Mouse (Mus musculus) cortical plate, adult 2 months (tissue): ENCODE data around the gene Lmtk3. TPM values are rescaled to one million over a fixed set of nuclear protein-coding genes. Genes with fewer than 3 reads are reported as not detected.
A peak's percentile ranks its signal among the peaks of the same experiment; 100 is the strongest.

Source experiments
- H3K27ac ChIP-seq: fragments of 200-500 bp; 2 replicates; pipeline ENCODE4 v1.5.1; 2012; ENCODE audit warnings: low read length, control low read depth, inconsistent platforms; ENCODE audit not compliant: insufficient read depth
- H3K4me1 ChIP-seq: fragments of 200-500 bp; 2 replicates; pipeline ENCODE4 v1.6.1; 2011; ENCODE audit warnings: low read length; ENCODE audit not compliant: control insufficient read depth, insufficient read depth
- H3K4me3 ChIP-seq: fragments of 200-500 bp; 2 replicates; pipeline ENCODE4 v1.5.1; 2011; ENCODE audit warnings: mild to moderate bottlenecking, low read length, control low read depth; ENCODE audit not compliant: insufficient read depth
- CTCF ChIP-seq: fragments of 200-500 bp; IDR thresholded peaks from 2 replicates; pipeline ENCODE4 v1.5.1; 2011; ENCODE audit warnings: mild to moderate bottlenecking, control low read depth, low read length; ENCODE audit not compliant: insufficient read depth; ENCODE audit errors: extremely low read depth
- POLR2A ChIP-seq: fragments of 200-500 bp; IDR thresholded peaks from 2 replicates; pipeline ENCODE4 v1.6.1; 2011; ENCODE audit warnings: mild to moderate bottlenecking, low read length, control low read depth; ENCODE audit not compliant: insufficient read depth; ENCODE audit errors: extremely low read depth
- polyA plus RNA-seq: library from polyadenylated mRNA; depleted of rRNA; stranded (reverse); fragments of >200 nt; gene quantifications from 2 replicates; pipeline ENCODE4 v1.2.3, GENCODE M21; 2012

The Lmtk3 gene
- polyA plus RNA-seq, 1 experiment, result 191 TPM

DNA sequence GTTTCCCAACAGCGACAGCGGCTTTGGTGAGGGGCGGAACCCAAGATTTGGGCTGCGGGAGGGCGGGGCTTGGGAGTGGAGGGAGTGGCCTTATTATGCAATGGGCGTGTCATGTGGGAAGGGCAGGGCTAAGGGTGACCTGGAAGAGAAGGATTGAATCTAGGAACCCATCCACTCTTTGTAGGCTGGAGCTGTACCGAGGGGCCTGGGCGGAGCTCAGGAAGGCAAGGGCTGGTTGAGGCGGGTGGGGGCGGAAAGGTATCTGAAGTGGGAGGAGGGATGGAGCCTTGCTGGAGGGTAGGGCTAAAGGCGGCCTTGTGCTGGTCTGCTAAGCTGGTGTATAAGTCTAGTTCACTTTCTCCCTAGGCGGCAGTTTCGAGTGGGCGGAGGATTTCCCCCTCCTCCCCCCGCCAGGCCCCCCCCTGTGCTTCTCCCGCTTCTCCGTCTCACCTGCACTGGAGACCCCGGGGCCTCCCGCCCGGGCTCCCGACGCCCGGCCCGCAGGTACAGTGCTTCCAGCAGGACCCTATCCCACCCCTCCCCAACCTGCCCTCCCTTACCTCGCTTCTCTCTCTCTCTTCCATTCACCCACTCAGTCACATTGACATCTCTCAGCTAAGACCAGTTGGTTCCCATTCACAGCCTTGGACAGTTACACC is 17.1 kb downstream of the Lmtk3 start:
- Histone ChIP-seq H3K4me1 (peaks cover 2% of the 10 kb centered on the region; the same call in 1 of the 2 replicates), H3K4me3 (no peak overlapping the region), H3K27ac (no peak overlapping the region)
- TF ChIP-seq CTCF (no peak), POLR2A (no peak)

DNA sequence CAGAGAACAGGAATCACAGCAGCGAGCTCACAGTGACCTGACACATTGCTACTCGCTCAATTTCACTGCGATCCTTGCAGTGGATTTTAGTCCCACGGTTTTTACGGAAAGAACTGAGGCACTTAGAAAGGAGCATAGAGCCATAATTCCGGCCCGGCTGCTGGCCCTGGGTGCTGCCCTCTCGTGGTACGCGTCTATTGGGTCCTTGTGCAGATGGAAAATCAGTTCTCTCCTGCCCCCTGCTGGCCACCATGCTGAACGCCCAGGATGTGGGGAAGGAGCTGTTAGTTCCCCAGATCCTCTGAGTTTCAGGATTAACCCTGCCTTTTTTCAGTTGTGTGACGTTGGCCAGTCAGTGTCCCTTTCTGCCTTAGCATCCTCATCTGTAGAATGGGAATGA is 17.8 kb downstream of the Lmtk3 start:
- TF ChIP-seq POLR2A, result no peak
- peak; percentile 99 for TF ChIP-seq CTCF
- Histone ChIP-seq H3K4me1 (peaks cover 2% of the 10 kb centered on the region; the same call in 1 of the 2 replicates), H3K27ac (no peak overlapping the region), H3K4me3 (no peak overlapping the region)

DNA sequence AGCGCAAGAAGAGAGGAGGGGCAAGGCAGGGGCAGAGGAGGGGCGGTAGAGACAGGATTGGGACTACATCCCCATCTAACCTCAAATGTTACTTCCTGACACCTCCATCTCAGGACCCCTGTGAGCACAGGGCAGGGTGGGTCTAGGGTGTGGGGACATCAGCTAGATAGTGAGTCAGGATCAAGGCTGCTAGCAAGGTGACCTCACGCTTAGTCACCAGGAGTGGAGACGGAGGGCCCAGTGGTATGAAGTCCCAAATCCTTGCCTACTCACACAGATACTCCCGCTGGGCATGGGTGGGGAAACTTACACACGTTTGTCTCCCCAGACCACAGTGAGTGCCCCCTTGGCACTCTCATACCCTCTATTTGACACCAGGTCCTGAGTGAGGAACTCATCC is 19.0 kb downstream of the Lmtk3 start:
- Histone ChIP-seq H3K4me3 (no peak overlapping the region), H3K27ac (no peak overlapping the region), H3K4me1 (0 out of 2 replicates have a peak, but pooled peaks cover 2% of the 10 kb centered on the region)
- TF ChIP-seq CTCF, result no peak
- TF ChIP-seq POLR2A, result no peak

DNA sequence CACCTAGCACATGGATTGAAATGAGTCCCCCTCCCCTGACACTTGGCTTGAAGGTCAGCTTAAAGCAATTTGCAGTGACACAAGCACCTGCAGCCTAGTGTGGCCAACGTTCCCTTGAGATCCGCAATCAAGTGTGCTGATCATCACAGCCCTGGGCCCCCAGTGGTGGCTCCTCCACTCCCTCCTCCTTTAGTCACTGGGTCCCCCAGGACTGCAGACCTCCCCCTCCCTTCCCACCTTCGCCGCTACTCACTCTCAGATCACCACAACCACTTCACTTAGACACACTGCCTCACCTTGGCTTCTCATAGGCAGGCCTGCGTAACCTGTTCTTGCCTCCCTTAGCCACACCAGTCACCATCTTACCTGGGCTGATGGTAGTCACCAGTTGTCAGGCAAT is 22.4 kb downstream of the Lmtk3 start:
- no peak for TF ChIP-seq CTCF
- no peak for TF ChIP-seq POLR2A
- Histone ChIP-seq H3K27ac (no peak overlapping the region), H3K4me3 (no peak overlapping the region)

DNA sequence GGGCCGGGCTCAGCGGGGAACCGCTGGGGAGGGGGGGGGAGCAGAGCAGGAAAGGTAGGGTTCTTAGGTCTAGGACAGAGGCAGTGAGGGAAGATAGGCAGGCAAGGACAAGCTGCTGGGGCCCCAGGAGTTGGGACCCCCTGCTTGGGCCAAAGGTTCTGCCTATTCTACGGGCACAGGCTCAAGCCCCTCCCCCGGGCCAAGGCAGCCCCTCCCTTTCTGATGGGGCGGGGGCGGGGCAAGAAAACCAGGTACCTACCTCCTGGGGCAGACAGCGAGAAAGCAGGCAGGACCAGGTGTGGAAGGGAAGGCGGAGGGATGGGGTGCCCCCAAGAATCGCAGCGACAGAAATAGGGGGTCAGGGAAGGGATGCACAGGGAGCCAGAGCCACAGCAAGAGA is 24.9 kb downstream of the Lmtk3 start:
- no peak overlapping the region for H3K27ac ChIP-seq

More for the DNA sequence above, 22.4 kb downstream of the Lmtk3 start:
- no peaks in the 10 kb centered on the region for H3K4me1 ChIP-seq

DNA sequence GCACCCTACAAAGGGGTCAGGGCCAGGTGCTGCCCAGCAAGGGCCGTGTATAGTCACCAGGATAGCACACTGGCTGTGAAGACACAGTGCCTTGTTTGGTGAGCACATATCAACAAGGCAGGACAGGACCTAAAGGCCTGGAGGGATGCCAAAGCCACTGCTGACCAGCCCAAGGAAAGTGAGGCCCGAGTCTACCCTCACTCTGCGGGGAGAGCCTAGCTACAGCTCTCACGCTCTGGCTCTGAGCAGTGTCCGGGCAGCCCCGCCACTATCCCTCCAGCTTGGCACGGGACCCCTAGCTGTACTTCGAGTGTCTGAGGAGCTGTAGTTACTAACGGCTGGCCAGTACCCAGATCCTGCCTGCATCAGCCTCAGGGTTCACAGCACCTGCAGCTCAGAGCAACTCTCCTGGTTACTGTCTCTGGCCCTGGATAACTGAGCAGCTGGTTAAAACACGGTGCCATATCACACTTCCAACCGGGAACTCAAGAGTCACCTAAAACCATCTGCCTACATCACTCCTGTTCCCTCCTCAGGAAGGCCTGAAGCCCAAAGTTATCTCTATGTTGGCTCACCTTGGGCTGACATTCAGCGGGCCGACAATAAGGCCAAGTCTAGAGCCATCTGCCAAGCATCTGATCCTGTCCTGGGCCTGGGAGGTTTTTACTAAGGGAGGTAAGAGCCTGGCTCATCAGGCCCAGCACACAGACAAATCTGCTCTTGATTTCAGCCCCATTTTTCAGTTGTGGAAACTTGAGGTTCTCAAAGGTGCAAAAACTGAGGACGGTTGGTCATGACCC is 25.9 kb downstream of the Lmtk3 start:
- H3K27ac ChIP-seq, result no peak overlapping the region
- no peak for TF ChIP-seq CTCF
- TF ChIP-seq POLR2A, result no peak
- no peak overlapping the region for H3K4me3 ChIP-seq
- no peaks in the 10 kb centered on the region; the same call in 1 of the 2 replicates for H3K4me1 ChIP-seq

More for the DNA sequence above, 24.9 kb downstream of the Lmtk3 start:
- no peaks in the 10 kb centered on the region; the same call in 1 of the 2 replicates for H3K4me1 ChIP-seq
- no peak overlapping the region for H3K4me3 ChIP-seq
- TF ChIP-seq CTCF (no peak), POLR2A (no peak)

DNA sequence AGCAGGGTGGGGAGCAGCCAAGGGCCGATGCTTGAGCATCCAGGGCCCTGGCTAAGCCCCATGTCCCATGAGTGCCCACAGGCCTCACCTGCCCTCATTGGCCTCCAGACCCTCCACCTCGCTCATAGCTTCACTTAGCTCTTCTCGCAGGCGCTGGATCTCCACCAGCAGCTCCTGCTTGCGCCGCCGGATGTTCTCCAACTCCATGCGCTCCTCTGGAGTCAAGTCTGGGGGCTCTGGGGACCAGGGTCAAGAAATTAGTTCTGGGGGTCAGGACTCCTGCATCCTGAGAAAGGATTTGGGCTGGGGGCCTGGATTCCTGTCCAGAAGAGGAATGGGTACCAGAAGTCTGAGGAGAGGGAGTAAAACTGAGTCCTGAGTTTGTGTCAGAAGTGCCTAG is 29.4 kb downstream of the Lmtk3 start:
- no peak for TF ChIP-seq CTCF
- no peak for TF ChIP-seq POLR2A
- no peak overlapping the region for H3K27ac ChIP-seq
- H3K4me1 ChIP-seq, result no peaks in the 10 kb centered on the region; the same call in 1 of the 2 replicates
- peak overlapping the region; percentile 94 for H3K4me3 ChIP-seq

DNA sequence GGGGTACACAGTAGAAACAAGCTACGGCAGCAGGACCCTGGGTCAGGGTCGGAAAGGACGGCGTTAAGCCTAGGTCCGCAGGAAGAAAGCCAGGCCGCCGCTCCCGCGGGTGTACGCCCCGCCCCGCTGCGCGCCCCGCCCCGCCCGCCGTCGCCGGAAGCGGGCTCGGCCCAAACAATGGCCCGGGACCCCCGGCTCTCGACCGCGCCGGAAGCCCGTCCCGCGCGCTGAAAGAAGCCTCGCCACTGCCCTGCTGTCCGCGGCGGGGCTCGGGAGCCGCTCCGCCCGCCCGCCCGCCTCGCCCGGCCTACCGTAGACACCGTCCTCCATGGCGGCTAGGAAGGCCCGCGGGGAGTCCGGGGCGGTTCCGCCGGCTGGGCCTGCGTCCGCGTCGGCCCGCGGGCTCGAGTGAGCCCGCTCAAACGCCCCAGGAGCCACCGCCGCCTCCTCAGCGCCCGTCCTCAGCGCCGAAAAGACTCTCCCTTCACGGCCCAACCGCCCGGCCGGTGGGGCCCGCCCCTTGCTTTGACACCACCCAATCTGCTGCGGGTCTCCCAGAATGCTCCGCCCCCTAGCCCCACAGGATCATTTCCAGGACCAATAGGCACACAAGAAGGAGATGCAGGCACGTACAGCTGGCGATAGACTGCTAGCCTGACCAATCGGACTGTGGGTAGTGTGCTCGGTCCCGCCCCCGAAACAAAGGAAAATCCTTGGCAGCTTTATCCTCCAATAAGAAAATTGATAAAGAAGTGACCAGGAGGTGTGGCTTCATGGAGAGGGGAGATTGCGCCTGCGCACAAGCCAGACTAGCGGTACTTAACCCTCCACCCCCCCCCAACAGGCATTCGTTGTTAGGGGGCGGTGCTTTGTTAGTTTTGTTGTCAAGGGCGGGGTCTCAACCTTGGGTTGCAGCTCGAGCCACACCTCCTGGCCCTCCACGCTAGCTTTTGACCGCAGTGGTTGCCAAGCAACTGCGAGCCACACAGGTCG is 30.5 kb downstream of the Lmtk3 start, which contains the start of gene Cyth2:
Cyth2 (minus strand) TSS at position 795 of the 993 bp plus-strand sequence.
- H3K4me1 ChIP-seq, result no peaks in the 10 kb centered on the region; the same call in 1 of the 2 replicates
- peak; percentile 63 for TF ChIP-seq POLR2A
- no peak for TF ChIP-seq CTCF
- H3K27ac ChIP-seq, result peak within 1 kb of the TSS; percentile 64
- peak within 1 kb of the TSS; percentile 94 for H3K4me3 ChIP-seq

DNA sequence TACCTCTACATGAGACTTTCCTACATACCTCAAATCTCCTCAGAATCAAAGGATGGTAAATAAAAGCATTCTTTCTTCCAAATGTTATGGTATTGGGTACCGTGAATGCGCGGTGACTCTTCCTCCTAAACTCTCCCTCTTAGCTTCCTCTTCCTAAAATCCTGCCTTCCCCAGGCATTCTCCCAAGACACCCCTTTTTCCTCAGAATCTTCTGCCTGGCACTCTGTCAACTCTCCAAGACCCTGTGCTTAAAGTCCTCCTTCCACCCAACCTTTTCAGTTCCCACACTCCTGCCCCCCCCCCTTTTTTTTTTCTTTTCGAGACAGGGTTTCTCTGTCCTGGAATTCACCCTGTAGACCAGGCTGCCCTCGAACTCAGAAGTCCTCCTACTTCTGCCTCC is 31.3 kb downstream of the Lmtk3 start:
- TF ChIP-seq CTCF (no peak), POLR2A (no peak)
- H3K4me1 ChIP-seq, result no peaks in the 10 kb centered on the region; the same call in 1 of the 2 replicates
- H3K27ac ChIP-seq, result no peak overlapping the region
- H3K4me3 ChIP-seq, result peak overlapping the region; percentile 17
